Mouse (Mus musculus) large intestine, adult 2 months (tissue): ENCODE measurements around the gene Arhgap4. TPM values are rescaled to one million over a fixed set of nuclear protein-coding genes. Genes with fewer than 3 reads are reported as not detected.

ENCODE experiments used
- DNase-seq: peaks from one replicate; pipeline ENCODE4 v3.0.0-alpha.2; 2012; ENCODE audit warnings: low read depth, low spot score
- WGBS: fragments of 180-500 bp; shearing (Covaris S2); methylation state at CpG from one replicate; pipeline ENCODE4 v1.1.7; 2018; 5-methylcytosine and 5-hydroxymethylcytosine counted together
- polyA plus RNA-seq: library from polyadenylated mRNA; depleted of rRNA; stranded (reverse); fragments of >200 nt; gene quantifications from 2 replicates; pipeline ENCODE4 v1.2.3, GENCODE M21; 2012; rRNA removed

Gene Arhgap4
- polyA plus RNA-seq, 1 experiment = 23.9 TPM

GRCm38 (mm10) chrX:73867256-73867655 is 54.4 kb downstream of the Arhgap4 start:
- WGBS = 78% methylated on average over 3 of the region's 3 CpGs
- no peak for DNase-seq

DNA sequence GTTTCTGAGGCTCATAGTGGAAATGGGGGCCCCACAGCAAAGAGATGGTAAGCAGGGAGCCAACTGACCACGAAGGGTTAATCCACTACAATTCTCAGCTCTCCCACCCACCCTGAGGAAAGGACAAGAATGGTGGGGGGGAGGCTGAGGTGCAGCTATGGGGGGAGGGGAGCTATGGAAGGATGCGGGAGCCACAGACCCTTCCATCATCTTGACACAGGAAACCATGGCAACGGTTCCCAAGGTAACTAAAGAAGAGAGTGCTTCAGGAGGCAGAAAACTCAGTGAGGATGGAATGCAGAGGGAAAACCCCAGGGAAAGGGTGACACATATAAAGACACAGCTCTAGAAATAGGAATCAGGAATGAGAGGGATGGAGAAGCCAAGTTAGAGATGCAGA is 57.0 kb downstream of the Arhgap4 start:
- WGBS = 64% methylated on average over 3 of the region's 3 CpGs
- no peak for DNase-seq

- 74% methylated on average over 3 of the region's 3 CpGs for WGBS
These were observed 66.6 kb downstream of the Arhgap4 start for GRCm38 (mm10) chrX:73855087-73855408.

GRCm38 (mm10) chrX:73854326-73855086 is 67.2 kb downstream of the Arhgap4 start:
- WGBS = 83% methylated on average over 9 of the region's 9 CpGs
- DNase-seq = no peak

More at GRCm38 (mm10) chrX:73855087-73855408, 66.6 kb downstream of the Arhgap4 start:
- DNase-seq = no peak

Other genes with a start within 250 kb of the Arhgap4 start
- gene Slc6a8, start 248.7 kb downstream of the Arhgap4 start, polyA plus RNA-seq = 323 and 534 TPM in 2 replicates
- 96.4 and 97.6 TPM in 2 replicates for gene Bcap31, start 205.7 kb downstream of the Arhgap4 start, polyA plus RNA-seq
- 39.7 and 75.9 TPM in 2 replicates for gene Abcd1, start 205.3 kb downstream of the Arhgap4 start, polyA plus RNA-seq
- gene Plxnb3, start 164.8 kb downstream of the Arhgap4 start, polyA plus RNA-seq = 0.41 and 0.47 TPM in 2 replicates
- gene Srpk3, start 147.5 kb downstream of the Arhgap4 start, polyA plus RNA-seq = 7.4 and 10.5 TPM in 2 replicates
- gene Idh3g, start 135.0 kb downstream of the Arhgap4 start, polyA plus RNA-seq = 245 and 314 TPM in 2 replicates
- gene Ssr4, start 134.8 kb downstream of the Arhgap4 start, polyA plus RNA-seq = 280 and 308 TPM in 2 replicates
- gene Pdzd4, start 96.9 kb downstream of the Arhgap4 start, polyA plus RNA-seq = 0.99 and 1.0 TPM in 2 replicates
- 0.12 and 0.30 TPM in 2 replicates for gene Avpr2, start 29.8 kb downstream of the Arhgap4 start, polyA plus RNA-seq
- gene L1cam, start 25.8 kb downstream of the Arhgap4 start, polyA plus RNA-seq = 22.3 and 41.7 TPM in 2 replicates
- gene Naa10, start 74 bp upstream of the Arhgap4 start, polyA plus RNA-seq = 95.2 and 104 TPM in 2 replicates
- 5.6 and 7.3 TPM in 2 replicates for gene Renbp, start 9.0 kb upstream of the Arhgap4 start, polyA plus RNA-seq
- gene Hcfc1, start 44.5 kb upstream of the Arhgap4 start, polyA plus RNA-seq = 38.2 and 50.9 TPM in 2 replicates
- 56.3 and 90.4 TPM in 2 replicates for gene Irak1, start 102.0 kb upstream of the Arhgap4 start, polyA plus RNA-seq
- not detected in 2 replicates for gene Opn1mw, start 205.6 kb upstream of the Arhgap4 start, polyA plus RNA-seq
- 3.1 and 3.3 TPM in 2 replicates for gene Mecp2, start 213.5 kb upstream of the Arhgap4 start, polyA plus RNA-seq
- gene Tex28, start 246.0 kb upstream of the Arhgap4 start, polyA plus RNA-seq = not detected in 2 replicates